Mouse (Mus musculus) left cerebral cortex, postnatal 25 days (tissue): ENCODE data around the gene Rgs2. TPM values are rescaled to one million over a fixed set of nuclear protein-coding genes. Genes with fewer than 3 reads are reported as not detected.

Source experiments
- DNase-seq, 2 experiments: peaks; one replicate each; pipeline ENCODE4 v3.0.0; 2022; ENCODE audit warnings: low spot score in 2 of 2, mixed read lengths in 1 of 2
- intact Hi-C: fragments of 180-260 bp; cut with DNase I; formaldehyde crosslinking; loops from one replicate; pipeline ENCODE4 v1.15.1; 2025
- total RNA-seq, 2 experiments: library from RNA; stranded (reverse); gene quantifications; 2 replicates each; pipeline ENCODE4 v1.2.3; 2021

The Rgs2 gene
- 10 to 100 TPM; 76.6 to 77.1 TPM for total RNA-seq

DNA sequence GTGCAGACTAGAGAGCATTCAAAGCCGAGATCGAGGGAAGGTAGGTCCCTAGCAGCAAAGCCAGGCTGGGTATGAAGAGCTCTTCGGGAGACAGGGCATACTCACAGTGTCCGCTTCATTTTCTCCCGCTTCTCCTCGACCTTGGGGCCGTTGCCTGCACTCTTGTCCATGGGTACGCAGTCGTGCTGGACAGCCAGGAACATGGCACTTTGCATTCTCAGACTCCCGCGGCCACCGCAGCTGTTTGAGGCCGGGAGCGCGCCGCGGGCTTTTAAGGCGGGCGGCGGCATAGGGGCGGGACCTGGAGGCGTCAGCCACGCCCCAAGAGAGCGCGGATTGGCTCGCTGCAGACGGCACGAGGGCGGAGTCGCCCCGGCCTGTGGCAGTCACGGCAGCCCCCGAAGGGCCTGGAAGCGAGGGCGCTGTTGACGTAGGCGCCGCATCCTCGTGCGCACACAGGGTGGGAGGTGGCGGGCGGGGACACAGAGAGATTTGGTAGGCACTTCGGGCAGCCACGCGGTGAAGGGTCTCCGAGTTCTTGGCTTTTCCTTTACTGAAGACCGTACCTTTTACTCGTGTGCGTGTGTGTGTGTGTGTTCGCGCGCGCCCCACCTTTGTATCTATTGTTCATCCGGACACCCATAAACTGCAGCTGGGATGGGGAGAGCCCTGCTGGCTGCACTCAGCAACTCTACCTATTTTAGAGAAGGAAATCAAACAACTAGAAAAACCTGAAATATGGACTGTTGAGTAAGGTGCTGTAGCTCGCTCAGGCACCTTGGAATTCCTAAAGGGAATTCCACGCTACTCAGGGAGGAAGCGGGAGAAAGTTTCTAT, at the start of gene Rgs2:
Gene Rgs2, minus strand, starts transcription at position 258 of the 837 bp plus-strand sequence.
- peak; percentile 97 to 98 for DNase-seq
- intact Hi-C loops, result loop anchor here (1.0 to 2.0 kb wide), 2 partner anchors 87 to 190 kb away; no protein-coding TSS in a partner anchor

GRCm38 (mm10) chr1:144053401-144053800, 49.4 kb upstream of the Rgs2 start:
- intact Hi-C loops, result no loop called here
- DNase-seq, result no peak

DNA sequence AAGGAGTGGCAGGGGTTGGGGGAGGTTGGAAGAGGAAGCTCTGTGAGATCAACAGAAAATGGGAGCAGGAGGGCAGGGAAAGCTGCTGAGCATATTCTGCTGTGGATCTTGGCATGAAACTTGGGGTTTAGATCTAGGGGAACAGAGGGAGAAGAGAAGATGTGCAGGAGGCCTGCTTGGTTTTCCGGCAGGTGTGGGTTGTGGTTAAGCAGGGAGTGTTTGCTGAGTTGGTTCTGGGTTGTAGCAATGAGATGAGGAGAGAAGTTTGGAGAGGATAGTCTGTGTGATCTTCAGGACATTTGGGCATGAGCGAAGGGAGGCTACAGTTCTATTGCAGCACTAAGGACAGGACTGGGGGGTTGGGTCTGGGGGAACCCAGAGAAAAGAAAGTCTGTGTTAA, 37.9 kb upstream of the Rgs2 start:
- intact Hi-C loops, result no loop called here
- DNase-seq, result no peak

- intact Hi-C loops, result no loop called here
- DNase-seq, result no peak
These were observed 29.5 kb upstream of the Rgs2 start for GRCm38 (mm10) chr1:144033498-144033897.

- no peak for DNase-seq
- intact Hi-C loops, result no loop called here
These were observed 26.5 kb upstream of the Rgs2 start for GRCm38 (mm10) chr1:144030499-144030898.

GRCm38 (mm10) chr1:144029679-144030078, 25.7 kb upstream of the Rgs2 start:
- intact Hi-C loops, result no loop called here
- DNase-seq, result peak in 1 of 2 experiments; percentile 58

GRCm38 (mm10) chr1:144018417-144018958, 14.5 kb upstream of the Rgs2 start:
- intact Hi-C loops, result no loop called here
- peak in 1 of 2 experiments; percentile 26 for DNase-seq

DNA sequence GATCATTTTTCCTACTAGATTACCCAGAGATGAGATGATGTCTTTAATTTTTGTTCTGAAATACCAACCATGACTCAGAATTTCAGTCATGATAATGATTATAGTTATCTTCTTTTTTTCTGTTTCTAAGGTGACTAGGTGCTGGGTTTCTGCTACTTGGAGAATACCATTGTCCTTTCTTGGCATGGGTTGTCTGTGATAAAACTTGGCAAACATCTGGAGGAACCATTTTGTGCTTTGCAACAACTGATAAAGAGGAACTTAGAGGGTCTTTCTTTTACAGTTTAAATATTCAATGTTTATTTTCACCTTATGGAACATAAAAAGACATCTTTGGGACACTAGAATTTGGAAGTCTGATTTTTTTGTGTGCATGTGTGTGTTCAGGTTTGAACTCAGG, 10.0 kb upstream of the Rgs2 start:
- DNase-seq, result no peak
- intact Hi-C loops, result no loop called here

- intact Hi-C loops, result loop anchor here (2.0 to 5.0 kb wide), 2 partner anchors 205 to 370 kb away; no protein-coding TSS in a partner anchor
- no peak for DNase-seq
These were observed 3.4 kb upstream of the Rgs2 start for GRCm38 (mm10) chr1:144007341-144007740.

DNA sequence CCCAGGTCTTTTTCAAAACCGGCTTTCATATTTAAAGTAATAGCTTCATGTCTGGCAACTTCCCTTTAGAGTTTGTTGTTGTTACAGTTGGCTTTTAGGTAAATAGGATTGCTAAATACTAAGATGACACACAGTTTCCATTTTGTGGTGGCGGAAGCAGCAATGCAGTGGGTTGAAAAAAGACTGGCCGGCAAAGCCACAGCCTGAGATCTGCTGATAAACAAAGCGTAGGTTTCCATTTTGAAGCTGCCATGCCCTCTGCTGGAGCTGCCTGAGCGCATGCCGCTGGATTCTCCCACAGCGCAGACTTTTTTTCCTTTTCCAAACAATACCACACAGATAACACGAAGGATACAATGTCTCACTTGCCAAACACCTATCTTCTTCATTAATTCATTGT, 2.6 kb upstream of the Rgs2 start:
- intact Hi-C loops, result loop anchor here (2.0 to 5.0 kb wide), 2 partner anchors 204 to 371 kb away; no protein-coding TSS in a partner anchor
- peak; percentile 71 to 76 for DNase-seq

DNA sequence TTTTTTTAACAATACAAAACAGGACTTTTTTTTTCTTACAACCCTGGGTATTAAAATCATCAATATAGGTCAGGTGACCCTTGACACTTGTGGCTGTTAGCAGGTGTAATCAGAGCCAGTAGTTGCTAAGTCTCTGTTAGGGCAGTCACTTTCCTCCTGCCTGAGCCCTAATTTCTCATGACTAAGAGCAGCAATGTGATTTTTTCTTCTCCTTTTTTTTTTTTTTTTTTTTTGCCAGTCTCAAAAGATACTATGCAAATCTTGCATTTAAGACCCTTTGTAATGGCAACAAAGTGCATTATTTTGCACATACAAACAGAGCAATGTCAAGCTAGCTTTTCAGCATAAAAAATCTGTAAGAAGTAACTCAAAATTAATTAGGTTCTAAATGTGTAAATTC, 1.7 kb upstream of the Rgs2 start:
- no peak for DNase-seq
- intact Hi-C loops, result loop anchor here (2.0 to 5.0 kb wide), 2 partner anchors 203 to 372 kb away; no protein-coding TSS in a partner anchor

GRCm38 (mm10) chr1:144004741-144005140, 780 bp upstream of the Rgs2 start:
- intact Hi-C loops, result loop anchor here (1.0 to 5.0 kb wide), 2 partner anchors 190 to 373 kb away; no protein-coding TSS in a partner anchor
- DNase-seq, result peak; percentile 16 to 58

GRCm38 (mm10) chr1:144003416-144003815, 545 bp downstream of the Rgs2 start:
- intact Hi-C loops, result loop anchor here (2.0 kb wide), 1 partner anchor 87 kb away; no protein-coding TSS in a partner anchor

GRCm38 (mm10) chr1:144002715-144003066, 1.3 kb downstream of the Rgs2 start:
- intact Hi-C loops, result loop anchor here (2.0 kb wide), 1 partner anchor 86 kb away; no protein-coding TSS in a partner anchor
- peak in 1 of 2 experiments; percentile 31 for DNase-seq

More at GRCm38 (mm10) chr1:144003416-144003815, 545 bp downstream of the Rgs2 start:
- DNase-seq, result peak; percentile 64 to 86

DNA sequence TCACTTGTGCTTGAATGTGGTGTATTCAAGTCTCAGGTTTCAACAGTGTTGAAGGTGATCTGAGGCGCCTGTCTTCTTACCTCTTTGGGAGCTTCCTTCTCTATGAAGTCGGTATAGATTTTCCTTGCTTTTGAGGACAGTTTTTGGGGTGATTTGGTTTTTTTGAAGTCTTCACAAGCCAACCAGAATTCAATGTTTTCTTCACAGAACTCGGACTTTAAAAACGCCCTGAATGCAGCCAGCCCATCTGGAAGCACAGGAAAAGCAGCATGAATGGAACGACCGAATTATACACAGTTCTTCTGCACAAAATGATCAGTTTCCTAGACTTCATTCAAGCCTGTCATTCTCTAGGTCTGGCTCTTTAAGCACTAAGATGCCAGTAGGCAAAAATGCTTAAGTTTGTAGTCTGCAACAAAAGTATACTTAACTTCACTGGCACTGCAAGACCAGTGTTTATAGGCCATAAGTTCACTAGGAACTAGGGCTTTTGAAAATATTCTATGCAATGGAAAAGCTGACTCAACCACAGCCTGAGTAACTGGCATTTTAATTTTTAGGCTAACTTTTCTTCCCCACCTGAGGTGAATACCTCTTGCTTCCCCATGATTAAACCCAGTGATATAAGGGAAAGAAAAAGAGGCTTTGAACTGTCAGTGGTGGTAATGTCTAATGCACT, 1.8 kb downstream of the Rgs2 start:
- DNase-seq, result no peak
- intact Hi-C loops, result loop anchor here (2.0 kb wide), 1 partner anchor 85 kb away; no protein-coding TSS in a partner anchor

DNA sequence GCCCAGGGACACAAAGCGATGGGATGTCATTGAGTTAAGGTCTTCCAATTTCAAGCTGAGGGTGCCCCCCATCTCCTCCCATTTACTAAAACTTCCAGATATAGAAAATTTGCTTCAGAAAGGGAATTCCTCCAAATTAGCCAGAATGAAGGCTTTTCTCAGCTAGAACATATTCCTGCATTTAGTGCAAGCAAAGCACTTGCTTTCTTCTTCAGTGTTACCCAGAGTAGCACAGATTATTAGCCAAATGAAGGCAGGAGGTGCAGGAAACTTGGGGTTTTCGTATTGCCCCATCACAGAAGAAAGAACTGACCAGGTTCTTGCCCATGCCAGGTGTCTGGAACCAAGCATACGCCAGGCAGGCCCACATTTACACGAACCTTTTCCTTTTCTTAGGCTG, 3.7 kb downstream of the Rgs2 start:
- DNase-seq, result no peak
- intact Hi-C loops, result no loop called here

GRCm38 (mm10) chr1:143999371-143999920, 4.5 kb downstream of the Rgs2 start:
- no peak for DNase-seq
- intact Hi-C loops, result no loop called here

DNA sequence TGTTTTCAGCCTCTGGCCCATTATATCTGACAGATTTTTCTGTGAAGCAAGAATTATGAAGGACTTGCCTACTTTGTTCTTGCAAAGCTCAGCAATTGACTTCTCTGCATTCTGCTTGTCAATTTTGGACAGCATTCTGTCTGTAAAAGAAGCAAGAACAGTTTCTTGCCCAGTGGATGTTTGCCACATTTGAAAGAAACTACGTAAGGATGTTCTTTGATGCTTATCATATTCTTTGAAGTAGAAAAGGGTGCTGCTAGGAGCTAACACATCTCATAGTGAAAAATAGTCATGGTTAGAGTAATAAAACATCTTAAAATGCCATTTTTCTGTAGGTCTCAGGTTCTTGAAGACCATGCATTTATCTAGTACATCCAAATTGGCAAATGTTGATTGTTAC, 10.9 kb downstream of the Rgs2 start:
- intact Hi-C loops, result no loop called here

GRCm38 (mm10) chr1:143992528-143992927, 11.4 kb downstream of the Rgs2 start:
- intact Hi-C loops, result no loop called here
- no peak for DNase-seq

More for the DNA sequence above, 10.9 kb downstream of the Rgs2 start:
- no peak for DNase-seq

DNA sequence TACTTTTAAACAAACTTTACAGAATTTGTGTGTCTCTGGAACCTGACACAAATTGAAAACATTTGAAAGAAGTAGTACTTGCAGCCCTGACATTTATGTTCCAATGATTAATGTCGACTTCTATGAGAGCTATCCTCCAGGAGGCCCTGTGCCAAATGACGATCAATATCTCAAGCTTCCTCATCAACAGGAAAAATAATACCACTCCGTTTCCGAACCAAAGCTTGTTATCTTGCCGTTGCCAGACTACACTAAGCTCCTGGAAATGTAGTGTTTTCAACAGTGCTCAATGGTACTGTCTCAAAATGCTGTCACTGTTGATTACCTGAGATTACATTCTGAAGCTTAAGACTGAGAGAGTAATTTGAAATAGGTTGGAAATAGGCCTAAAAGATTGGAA, 13.7 kb downstream of the Rgs2 start:
- intact Hi-C loops, result no loop called here
- no peak for DNase-seq
